Mouse (Mus musculus) adrenal gland, postnatal 4 days (tissue): ENCODE measurements at regions not wholly inside any gene's neighbourhood (a gene's known extent, or its start where the extent isn't known, plus 50 kb on each side); places are given as distances from the start of the nearest gene placed in this dataset.

Experiments used
- DNase-seq, 2 experiments: peaks; one replicate each; pipeline ENCODE4 v3.0.0; 2021 to 2022; ENCODE audit warnings: low spot score in 2 of 2, mixed read lengths in 2 of 2

- no peak for DNase-seq
Observed at GRCm38 (mm10) chr6:31995977-31996376, 54.1 kb upstream of the 1700012A03Rik start.

- no peak for DNase-seq
Observed at GRCm38 (mm10) chr6:31995249-31995648, 54.8 kb upstream of the 1700012A03Rik start.

- no peak for DNase-seq
Observed at GRCm38 (mm10) chr6:31985698-31986097, 64.3 kb upstream of the 1700012A03Rik start.

GRCm38 (mm10) chr6:31976705-31977104, 73.3 kb upstream of the 1700012A03Rik start:
- no peak for DNase-seq

GRCm38 (mm10) chr6:31948063-31948481, 102.0 kb upstream of the 1700012A03Rik start:
- DNase-seq = no peak

- no peak for DNase-seq
Observed at GRCm38 (mm10) chr6:31946572-31946971, 103.5 kb upstream of the 1700012A03Rik start.

GRCm38 (mm10) chr6:31945347-31945746, 104.7 kb upstream of the 1700012A03Rik start:
- no peak for DNase-seq

GRCm38 (mm10) chr6:31944546-31944945, 105.5 kb upstream of the 1700012A03Rik start:
- no peak for DNase-seq

- no peak for DNase-seq
Observed at GRCm38 (mm10) chr6:31942696-31943095, 107.3 kb upstream of the 1700012A03Rik start.

GRCm38 (mm10) chr6:31938216-31938814, 111.7 kb upstream of the 1700012A03Rik start:
- peak; percentile 60 to 69 for DNase-seq

- no peak for DNase-seq
Observed at GRCm38 (mm10) chr6:31937146-31937545, 112.9 kb upstream of the 1700012A03Rik start.

GRCm38 (mm10) chr6:31934826-31935225, 115.2 kb upstream of the 1700012A03Rik start:
- DNase-seq = no peak

GRCm38 (mm10) chr6:31933956-31934355, 116.1 kb upstream of the 1700012A03Rik start:
- DNase-seq = no peak

GRCm38 (mm10) chr6:31933364-31933763, 116.7 kb upstream of the 1700012A03Rik start:
- no peak for DNase-seq

GRCm38 (mm10) chr6:31931116-31931515, 118.9 kb upstream of the 1700012A03Rik start:
- no peak for DNase-seq

GRCm38 (mm10) chr6:31929165-31929564, 120.9 kb upstream of the 1700012A03Rik start:
- DNase-seq = no peak

- DNase-seq = peak in 1 of 2 experiments; percentile 16
Observed at GRCm38 (mm10) chr6:31927181-31927580, 122.9 kb upstream of the 1700012A03Rik start.

GRCm38 (mm10) chr6:31924669-31925046, 125.4 kb upstream of the 1700012A03Rik start:
- no peak for DNase-seq

GRCm38 (mm10) chr6:31923951-31924668, 125.9 kb upstream of the 1700012A03Rik start:
- no peak for DNase-seq

GRCm38 (mm10) chr6:31921561-31922152, 128.4 kb upstream of the 1700012A03Rik start:
- no peak for DNase-seq

GRCm38 (mm10) chr6:31917411-31918131, 132.5 kb upstream of the 1700012A03Rik start:
- no peak for DNase-seq

- no peak for DNase-seq
Observed at GRCm38 (mm10) chr6:31901791-31902190, 148.3 kb upstream of the 1700012A03Rik start.
